Mouse (Mus musculus): ENCODE measurements at regions not wholly inside any gene's neighbourhood (a gene's known extent, or its start where the extent isn't known, plus 50 kb on each side); places are given as distances from the start of the nearest gene placed in this dataset.

GRCm38 (mm10) chr10:66433490-66433889, 662.4 kb upstream of the Jmjd1c start:
- no peak for DNase-seq (ENCODE audit: low read depth in 2 of 2, low spot score in 2 of 2)

GRCm38 (mm10) chr10:66470684-66471083, 625.2 kb upstream of the Jmjd1c start:
- no peak for DNase-seq (ENCODE audit: low read depth in 2 of 2, low spot score in 2 of 2)

- DNase-seq (ENCODE audit: low read depth in 2 of 2, low spot score in 2 of 2) = no peak
These were observed 623.9 kb upstream of the Jmjd1c start for GRCm38 (mm10) chr10:66472038-66472437.

GRCm38 (mm10) chr10:66475187-66475735, 620.7 kb upstream of the Jmjd1c start:
- DNase-seq (ENCODE audit: low read depth in 2 of 2, low spot score in 2 of 2) = no peak

- DNase-seq (ENCODE audit: low read depth in 2 of 2, low spot score in 2 of 2) = no peak
These were observed 605.1 kb upstream of the Jmjd1c start for GRCm38 (mm10) chr10:66490871-66491270.

GRCm38 (mm10) chr10:66491850-66492249, 604.1 kb upstream of the Jmjd1c start:
- DNase-seq (ENCODE audit: low read depth in 2 of 2, low spot score in 2 of 2) = no peak

GRCm38 (mm10) chr10:66539846-66540245, 556.1 kb upstream of the Jmjd1c start:
- no peak for DNase-seq (ENCODE audit: low read depth in 2 of 2, low spot score in 2 of 2)

GRCm38 (mm10) chr10:66546656-66547055, 549.3 kb upstream of the Jmjd1c start:
- DNase-seq (ENCODE audit: low read depth in 2 of 2, low spot score in 2 of 2) = no peak

- DNase-seq (ENCODE audit: low read depth in 2 of 2, low spot score in 2 of 2) = no peak
These were observed 548.3 kb upstream of the Jmjd1c start for GRCm38 (mm10) chr10:66547660-66548059.

GRCm38 (mm10) chr10:66548073-66548472, 547.9 kb upstream of the Jmjd1c start:
- no peak for DNase-seq (ENCODE audit: low read depth in 2 of 2, low spot score in 2 of 2)

GRCm38 (mm10) chr10:66552919-66553318, 543.0 kb upstream of the Jmjd1c start:
- DNase-seq (ENCODE audit: low read depth in 2 of 2, low spot score in 2 of 2) = no peak

- no peak for DNase-seq (ENCODE audit: low read depth in 2 of 2, low spot score in 2 of 2)
These were observed 541.7 kb upstream of the Jmjd1c start for GRCm38 (mm10) chr10:66554259-66554658.

GRCm38 (mm10) chr10:66558097-66558840, 537.7 kb upstream of the Jmjd1c start:
- DNase-seq (ENCODE audit: low read depth in 2 of 2, low spot score in 2 of 2) = no peak

GRCm38 (mm10) chr10:66565374-66565773, 530.6 kb upstream of the Jmjd1c start:
- no peak for DNase-seq (ENCODE audit: low read depth in 2 of 2, low spot score in 2 of 2)

- DNase-seq (ENCODE audit: low read depth in 2 of 2, low spot score in 2 of 2) = no peak
These were observed 520.9 kb upstream of the Jmjd1c start for GRCm38 (mm10) chr10:66574846-66575535.

- DNase-seq (ENCODE audit: low read depth in 2 of 2, low spot score in 2 of 2) = no peak
These were observed 502.9 kb upstream of the Jmjd1c start for GRCm38 (mm10) chr10:66593001-66593400.

GRCm38 (mm10) chr10:66593506-66593905, 502.4 kb upstream of the Jmjd1c start:
- DNase-seq (ENCODE audit: low read depth in 2 of 2, low spot score in 2 of 2) = no peak

- no peak for DNase-seq (ENCODE audit: low read depth in 2 of 2, low spot score in 2 of 2)
These were observed 498.0 kb upstream of the Jmjd1c start for GRCm38 (mm10) chr10:66597952-66598351.

GRCm38 (mm10) chr10:66607141-66607540, 488.8 kb upstream of the Jmjd1c start:
- no peak for DNase-seq (ENCODE audit: low read depth in 2 of 2, low spot score in 2 of 2)

- DNase-seq (ENCODE audit: low read depth in 2 of 2, low spot score in 2 of 2) = no peak
These were observed 479.6 kb upstream of the Jmjd1c start for GRCm38 (mm10) chr10:66616280-66616679.

GRCm38 (mm10) chr10:66630996-66631395, 464.9 kb upstream of the Jmjd1c start:
- no peak for DNase-seq (ENCODE audit: low read depth in 2 of 2, low spot score in 2 of 2)

All from CD8-positive naive resting alpha-beta T cell, adult 2 months (primary cell).